Mouse (Mus musculus): ENCODE measurements around the gene Itgav. TPM values are rescaled to one million over a fixed set of nuclear protein-coding genes. Genes with fewer than 3 reads are reported as not detected.

Gene Itgav
- total and polyA plus RNA-seq, 2 experiments from 2014 or later: 22.6 to 27.7 TPM

DNA sequence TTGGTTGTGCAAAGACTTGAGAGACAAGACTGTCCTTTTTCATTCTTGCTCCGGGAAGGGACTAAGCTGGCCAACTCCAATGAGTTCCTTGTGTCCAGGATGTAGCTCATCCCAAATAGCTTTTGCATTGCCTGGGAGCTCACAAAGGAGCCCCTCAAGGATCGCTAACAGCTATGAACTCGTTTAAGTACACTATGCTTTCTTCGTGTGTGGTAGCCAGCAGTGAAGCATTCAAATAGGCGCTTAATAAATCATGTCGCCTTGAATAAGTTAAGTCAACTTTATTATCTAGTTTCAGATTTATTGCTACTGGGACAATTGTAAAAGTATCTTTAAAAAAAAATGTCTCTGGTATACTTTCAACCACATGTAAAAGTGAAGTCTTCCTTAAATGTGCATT, 42.4 kb upstream of the Itgav start:
- no peaks in the 10 kb centered on the region for H3K4me1 ChIP-seq (ENCODE audit: insufficient read depth)
- H3K27me3 ChIP-seq (ENCODE audit: insufficient read depth, low read length): no peaks in the 10 kb centered on the region
- TF ChIP-seq CTCF (IDR thresholded peaks at IDR 0.05; ENCODE audit: low read depth): no peak
- H3K4me3 ChIP-seq (ENCODE audit: low read depth, low read length): no peak overlapping the region
- ATAC-seq (no peak), DNase-seq (no peak)
- no peak overlapping the region for H3K27ac ChIP-seq (ENCODE audit: low read depth, low read length)
- H3K4me2 ChIP-seq (ENCODE audit: low read depth): no peak overlapping the region
- no peaks in the 10 kb centered on the region for H3K36me3 ChIP-seq (ENCODE audit: insufficient read depth)
- H3K9ac ChIP-seq: no peak overlapping the region
- H3K9me3 ChIP-seq (ENCODE audit: low read length): no peaks in the 10 kb centered on the region
- WGBS: 75% methylated on average over 6 of the region's 6 CpGs

DNA sequence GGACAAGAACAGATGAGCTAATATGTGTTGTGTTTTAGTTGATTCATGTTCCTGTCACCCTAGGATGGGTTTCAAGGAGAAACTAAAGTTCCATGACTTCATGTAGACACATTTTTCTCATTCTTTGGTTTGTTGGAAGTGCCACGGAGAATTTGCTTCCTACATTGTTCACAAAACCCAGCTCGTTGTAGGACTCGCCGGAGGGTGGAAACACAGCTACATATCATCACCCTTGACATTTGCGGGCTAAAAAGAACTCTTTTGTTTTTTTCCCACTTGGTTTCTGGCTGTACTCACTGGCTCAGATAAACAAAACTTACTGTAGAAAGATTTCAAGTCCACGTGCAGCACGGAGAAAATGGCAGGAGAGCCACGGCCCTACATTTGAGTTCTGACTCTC, 41.9 kb upstream of the Itgav start:
- H3K27me3 ChIP-seq (ENCODE audit: insufficient read depth, low read length): no peaks in the 10 kb centered on the region
- H3K27ac ChIP-seq (ENCODE audit: low read depth, low read length): no peak overlapping the region
- ATAC-seq: no peak
- no peaks in the 10 kb centered on the region for H3K4me1 ChIP-seq (ENCODE audit: insufficient read depth)
- no peak overlapping the region for H3K4me2 ChIP-seq (ENCODE audit: low read depth)
- no peak for TF ChIP-seq CTCF (IDR thresholded peaks at IDR 0.05; ENCODE audit: low read depth)
- H3K9me3 ChIP-seq (ENCODE audit: low read length): no peaks in the 10 kb centered on the region
- DNase-seq: no peak
- H3K4me3 ChIP-seq (ENCODE audit: low read depth, low read length): no peak overlapping the region
- H3K36me3 ChIP-seq (ENCODE audit: insufficient read depth): no peaks in the 10 kb centered on the region
- WGBS: 90% methylated on average over 8 of the region's 8 CpGs
- no peak overlapping the region for H3K9ac ChIP-seq

- DNase-seq (no peak), ATAC-seq (no peak)
- Histone ChIP-seq H3K9me3 (ENCODE audit: low read length) (no peaks in the 10 kb centered on the region), H3K9ac (no peak overlapping the region), H3K4me3 (ENCODE audit: low read depth, low read length) (no peak overlapping the region), H3K4me1 (ENCODE audit: insufficient read depth) (no peaks in the 10 kb centered on the region), H3K36me3 (ENCODE audit: insufficient read depth) (no peaks in the 10 kb centered on the region), H3K27me3 (ENCODE audit: insufficient read depth, low read length) (no peaks in the 10 kb centered on the region), H3K4me2 (ENCODE audit: low read depth) (no peak overlapping the region), H3K27ac (ENCODE audit: low read depth, low read length) (no peak overlapping the region)
- no peak for TF ChIP-seq CTCF (IDR thresholded peaks at IDR 0.05; ENCODE audit: low read depth)
- 89% methylated on average over 9 of the region's 9 CpGs for WGBS
Observed at GRCm38 (mm10) chr2:83683731-83684519, 40.3 kb upstream of the Itgav start.

GRCm38 (mm10) chr2:83684691-83685090, 39.5 kb upstream of the Itgav start:
- no peak overlapping the region for H3K4me2 ChIP-seq (ENCODE audit: low read depth)
- no peaks in the 10 kb centered on the region for H3K36me3 ChIP-seq (ENCODE audit: insufficient read depth)
- no peak for TF ChIP-seq CTCF (IDR thresholded peaks at IDR 0.05; ENCODE audit: low read depth)
- H3K4me3 ChIP-seq (ENCODE audit: low read depth, low read length): no peak overlapping the region
- DNase-seq (no peak), ATAC-seq (no peak)
- WGBS: 85% methylated on average over 8 of the region's 8 CpGs
- no peak overlapping the region for H3K27ac ChIP-seq (ENCODE audit: low read depth, low read length)
- H3K4me1 ChIP-seq (ENCODE audit: insufficient read depth): no peaks in the 10 kb centered on the region
- H3K9ac ChIP-seq: no peak overlapping the region
- H3K9me3 ChIP-seq (ENCODE audit: low read length): no peaks in the 10 kb centered on the region
- H3K27me3 ChIP-seq (ENCODE audit: insufficient read depth, low read length): no peaks in the 10 kb centered on the region

DNA sequence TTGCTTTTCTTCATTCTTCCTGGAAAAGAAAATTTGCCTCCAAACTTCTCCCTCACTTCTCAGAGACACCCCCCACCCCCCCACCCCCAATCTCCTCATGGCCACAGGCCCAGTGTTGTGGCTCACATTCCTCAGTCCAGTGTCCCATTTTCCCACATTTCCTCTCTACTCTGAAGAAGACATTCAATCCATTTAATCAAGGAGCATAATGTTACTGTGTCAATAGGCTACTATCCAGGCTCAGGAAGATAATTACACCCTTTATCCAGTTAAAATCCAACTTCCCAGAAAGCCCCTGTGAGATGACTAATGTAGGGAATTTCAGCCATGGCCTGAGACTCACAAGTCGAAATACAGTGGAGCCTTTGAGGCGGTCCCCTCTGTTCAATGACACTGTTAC, 33.8 kb upstream of the Itgav start:
- TF ChIP-seq CTCF (IDR thresholded peaks at IDR 0.05; ENCODE audit: low read depth): no peak
- Histone ChIP-seq H3K4me2 (ENCODE audit: low read depth) (no peak overlapping the region), H3K36me3 (ENCODE audit: insufficient read depth) (no peaks in the 10 kb centered on the region), H3K9ac (no peak overlapping the region), H3K4me3 (ENCODE audit: low read depth, low read length) (no peak overlapping the region), H3K9me3 (ENCODE audit: low read length) (no peaks in the 10 kb centered on the region), H3K27ac (ENCODE audit: low read depth, low read length) (no peak overlapping the region), H3K27me3 (ENCODE audit: insufficient read depth, low read length) (no peaks in the 10 kb centered on the region), H3K4me1 (ENCODE audit: insufficient read depth) (no peaks in the 10 kb centered on the region)
- WGBS: 80% methylated on average over 2 of the region's 2 CpGs
- ATAC-seq (peak; percentile 29; the same call in 1 of the 2 replicates), DNase-seq (no peak)

GRCm38 (mm10) chr2:83692651-83693545, 31.3 kb upstream of the Itgav start:
- ATAC-seq (no peak), DNase-seq (no peak)
- Histone ChIP-seq H3K4me3 (ENCODE audit: low read depth, low read length) (no peak overlapping the region), H3K27ac (ENCODE audit: low read depth, low read length) (no peak overlapping the region), H3K4me1 (ENCODE audit: insufficient read depth) (no peaks in the 10 kb centered on the region), H3K9me3 (ENCODE audit: low read length) (no peaks in the 10 kb centered on the region), H3K27me3 (ENCODE audit: insufficient read depth, low read length) (no peaks in the 10 kb centered on the region), H3K9ac (no peak overlapping the region), H3K4me2 (ENCODE audit: low read depth) (no peak overlapping the region), H3K36me3 (ENCODE audit: insufficient read depth) (no peaks in the 10 kb centered on the region)
- WGBS: 17% methylated on average over 10 of the region's 10 CpGs
- no peak for TF ChIP-seq CTCF (IDR thresholded peaks at IDR 0.05; ENCODE audit: low read depth)

DNA sequence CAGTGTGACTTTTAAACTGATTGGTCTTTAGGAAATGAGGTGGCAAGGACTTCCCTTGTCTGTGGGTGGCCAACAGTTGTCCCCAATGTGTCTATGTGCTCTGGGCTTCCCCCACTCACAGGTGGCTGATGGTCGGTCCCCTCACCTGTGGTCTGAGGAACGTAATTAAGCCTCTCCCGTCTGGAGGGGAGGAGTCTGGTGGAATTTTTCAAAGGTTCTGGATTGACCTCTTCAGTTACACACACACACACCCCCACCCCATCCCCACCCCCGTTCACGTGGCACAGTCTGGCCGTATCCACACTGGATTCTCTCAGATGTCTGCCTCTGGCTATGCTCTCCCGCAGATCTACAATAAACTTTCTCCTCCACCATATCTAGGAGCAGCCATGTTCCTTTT, 30.1 kb upstream of the Itgav start:
- H3K9ac ChIP-seq: no peak overlapping the region
- no peak overlapping the region for H3K27ac ChIP-seq (ENCODE audit: low read depth, low read length)
- ATAC-seq: no peak
- no peak for TF ChIP-seq CTCF (IDR thresholded peaks at IDR 0.05; ENCODE audit: low read depth)
- no peaks in the 10 kb centered on the region for H3K36me3 ChIP-seq (ENCODE audit: insufficient read depth)
- H3K4me1 ChIP-seq (ENCODE audit: insufficient read depth): no peaks in the 10 kb centered on the region
- H3K9me3 ChIP-seq (ENCODE audit: low read length): no peaks in the 10 kb centered on the region
- DNase-seq: no peak
- no peak overlapping the region for H3K4me3 ChIP-seq (ENCODE audit: low read depth, low read length)
- H3K4me2 ChIP-seq (ENCODE audit: low read depth): no peak overlapping the region
- H3K27me3 ChIP-seq (ENCODE audit: insufficient read depth, low read length): no peaks in the 10 kb centered on the region
- WGBS: 88% methylated on average over 7 of the region's 7 CpGs
